Mouse (Mus musculus): Measurements from ENCODE around the gene Sdc3. TPM values are rescaled to one million over a fixed set of nuclear protein-coding genes. Genes with fewer than 3 reads are reported as not detected.

The Sdc3 gene
- total RNA-seq, 2 experiments from 2014 or later, result 27.5 to 38.6 TPM

DNA sequence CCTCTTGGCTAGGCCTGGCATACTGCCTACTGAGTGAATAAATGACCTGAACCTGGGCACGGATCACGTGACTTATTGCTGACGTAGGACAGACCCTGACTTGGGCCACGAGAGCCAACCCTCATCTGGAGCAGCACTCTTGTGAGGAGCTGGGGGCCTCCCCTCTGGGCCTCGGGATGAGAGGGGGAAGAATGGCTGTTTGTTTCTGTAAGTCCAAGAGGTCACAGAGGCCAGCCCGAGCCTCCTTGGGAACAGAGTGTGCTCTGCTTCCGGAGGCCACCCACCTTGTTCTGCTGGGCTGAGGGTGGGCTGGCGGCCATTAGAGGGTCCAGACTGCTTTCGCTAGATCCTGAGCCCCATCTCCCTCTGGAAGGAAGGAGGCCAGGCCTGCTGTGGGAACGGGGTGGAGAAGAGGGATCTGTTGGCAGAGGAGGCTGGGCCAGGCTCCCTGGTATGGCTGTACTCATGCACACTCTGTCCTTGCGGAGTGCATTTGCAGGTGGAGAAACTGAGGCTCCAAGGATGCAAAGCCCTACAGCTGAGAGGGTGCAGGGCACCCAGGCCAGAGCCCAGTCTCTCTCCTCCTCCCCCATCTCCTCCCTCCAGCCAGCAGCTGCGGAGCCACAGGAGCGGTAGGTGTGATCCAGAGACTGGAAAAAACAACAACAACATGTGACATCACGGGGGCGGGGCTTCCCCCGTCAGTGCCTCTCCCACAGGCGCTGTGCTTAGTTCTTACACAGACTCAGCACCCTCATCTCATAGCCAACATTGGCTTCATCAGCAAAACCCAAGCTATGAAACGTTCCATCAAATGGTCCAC lies 36.7 kb downstream of the Sdc3 start:
- DNase-seq, result peak; percentile 49

- DNase-seq, result no peak
Measured at GRCm38 (mm10) chr4:130834122-130834521, 41.8 kb downstream of the Sdc3 start.

GRCm38 (mm10) chr4:130835550-130835949 lies 43.2 kb downstream of the Sdc3 start:
- no peak for DNase-seq

GRCm38 (mm10) chr4:130836281-130837061 lies 44.1 kb downstream of the Sdc3 start:
- DNase-seq, result no peak

- DNase-seq, result peak; percentile 26
Measured at GRCm38 (mm10) chr4:130838585-130838984, 46.2 kb downstream of the Sdc3 start.

GRCm38 (mm10) chr4:130841107-130841840 lies 48.9 kb downstream of the Sdc3 start:
- DNase-seq, result peak; percentile 48

GRCm38 (mm10) chr4:130848814-130849213 lies 56.5 kb downstream of the Sdc3 start:
- no peak for DNase-seq

- DNase-seq, result no peak
Measured at GRCm38 (mm10) chr4:130857661-130858060, 65.3 kb downstream of the Sdc3 start.

GRCm38 (mm10) chr4:130858880-130859279 lies 66.5 kb downstream of the Sdc3 start:
- no peak for DNase-seq

DNA sequence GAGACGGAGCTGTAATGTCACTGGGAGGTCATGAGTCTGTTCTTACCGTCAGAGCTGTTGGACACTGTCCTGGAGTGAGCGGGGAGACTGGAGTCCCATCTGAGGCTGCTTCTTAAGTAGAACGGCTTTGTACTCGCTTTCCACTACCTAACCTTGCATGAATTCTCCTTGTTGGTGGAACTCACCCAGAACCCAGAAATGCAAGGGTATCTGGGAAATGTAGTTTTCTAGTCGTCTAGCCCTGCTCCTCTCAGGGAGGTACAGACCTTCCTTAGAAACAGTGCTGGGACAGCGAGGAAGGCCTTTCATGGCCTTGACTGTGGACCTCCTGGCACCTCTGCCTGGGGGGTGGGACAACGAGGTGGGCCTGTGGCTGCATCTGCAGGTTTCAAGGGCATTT lies 67.1 kb downstream of the Sdc3 start:
- no peak for DNase-seq

DNA sequence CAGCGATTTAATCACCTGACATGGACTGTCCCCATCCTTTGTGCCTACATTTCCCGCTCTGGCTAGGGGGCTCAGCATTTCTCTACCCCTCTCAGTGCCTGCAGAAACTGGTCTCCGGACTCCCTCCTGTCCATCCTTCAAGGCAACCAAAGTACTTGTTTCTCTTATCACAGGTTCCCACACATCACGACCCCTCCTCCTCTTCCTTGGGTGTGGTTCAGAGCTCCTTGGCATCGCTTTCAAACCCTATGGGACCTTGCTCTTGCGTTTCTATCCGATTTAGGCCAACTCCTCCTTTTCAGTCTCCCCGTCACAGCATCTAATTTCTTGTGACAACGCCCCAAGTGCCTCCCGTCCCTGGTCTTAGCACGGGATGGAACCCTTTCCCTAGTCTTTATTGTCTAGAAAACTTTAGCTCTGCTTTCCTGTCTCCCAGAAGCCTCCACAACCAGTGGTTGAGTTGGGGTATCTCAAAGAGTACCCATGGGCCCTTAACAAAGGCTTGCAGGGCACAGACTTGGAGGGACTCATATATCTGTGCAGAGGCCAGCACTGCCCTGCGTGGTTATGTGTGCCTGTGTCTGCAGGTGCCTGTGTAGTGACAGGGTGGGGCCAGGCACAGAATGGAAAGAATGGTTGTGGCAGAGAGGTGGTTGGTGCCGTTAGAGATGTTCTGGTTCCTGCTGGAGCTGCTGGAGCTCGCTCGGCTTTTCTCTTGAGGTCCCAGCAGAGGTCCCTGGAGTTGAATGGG lies 68.7 kb downstream of the Sdc3 start:
- DNase-seq, result no peak

DNA sequence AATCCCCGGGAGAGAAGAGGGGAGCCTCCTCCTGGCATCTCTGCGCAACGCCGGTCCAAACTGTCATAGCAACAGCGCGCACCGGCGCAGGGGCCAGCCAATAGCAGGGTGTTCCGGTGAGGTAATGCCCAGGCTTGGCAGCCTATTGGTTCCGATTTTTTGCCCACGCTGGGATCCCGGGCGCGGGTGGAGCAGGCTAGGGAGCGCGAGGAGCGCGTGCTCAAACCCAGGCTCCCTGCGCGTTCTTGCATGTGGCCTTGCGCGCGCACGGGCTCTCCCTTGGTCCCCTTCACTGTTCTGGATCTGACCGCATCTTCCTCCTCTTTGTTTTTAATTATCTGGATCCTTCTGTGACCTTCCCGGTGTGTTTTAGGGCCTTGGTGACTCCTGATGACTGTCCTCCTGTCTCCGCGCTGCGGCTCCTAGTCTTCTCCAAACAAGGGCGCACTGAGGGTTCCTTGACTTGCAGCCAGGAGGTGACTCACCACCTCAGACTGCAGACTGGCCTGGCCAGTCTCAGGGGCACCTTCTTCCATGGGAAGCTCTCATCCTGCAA lies 69.4 kb downstream of the Sdc3 start:
- peak; percentile 55 for DNase-seq

- DNase-seq, result no peak
Measured at GRCm38 (mm10) chr4:130862538-130862937, 70.2 kb downstream of the Sdc3 start.

DNA sequence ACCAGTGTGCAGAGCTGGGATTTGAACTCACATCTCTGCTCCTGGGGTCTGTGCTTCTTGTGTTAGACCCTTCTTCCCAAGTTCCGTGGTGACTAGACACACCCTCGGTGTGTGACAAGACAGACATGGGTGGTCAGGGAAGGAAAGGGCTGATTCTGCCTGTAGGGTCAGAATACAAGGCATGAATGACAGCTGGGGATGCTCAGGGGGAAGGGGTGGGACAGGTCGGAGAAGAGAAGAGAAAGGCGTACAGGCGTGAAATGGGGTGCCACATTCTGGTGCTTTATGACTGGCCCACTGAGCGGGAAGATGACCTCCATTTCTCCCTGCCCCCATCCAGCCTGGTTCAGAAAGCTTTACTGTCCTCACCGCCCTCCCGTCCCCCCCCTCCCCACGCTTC lies 73.1 kb downstream of the Sdc3 start:
- DNase-seq, result no peak

DNA sequence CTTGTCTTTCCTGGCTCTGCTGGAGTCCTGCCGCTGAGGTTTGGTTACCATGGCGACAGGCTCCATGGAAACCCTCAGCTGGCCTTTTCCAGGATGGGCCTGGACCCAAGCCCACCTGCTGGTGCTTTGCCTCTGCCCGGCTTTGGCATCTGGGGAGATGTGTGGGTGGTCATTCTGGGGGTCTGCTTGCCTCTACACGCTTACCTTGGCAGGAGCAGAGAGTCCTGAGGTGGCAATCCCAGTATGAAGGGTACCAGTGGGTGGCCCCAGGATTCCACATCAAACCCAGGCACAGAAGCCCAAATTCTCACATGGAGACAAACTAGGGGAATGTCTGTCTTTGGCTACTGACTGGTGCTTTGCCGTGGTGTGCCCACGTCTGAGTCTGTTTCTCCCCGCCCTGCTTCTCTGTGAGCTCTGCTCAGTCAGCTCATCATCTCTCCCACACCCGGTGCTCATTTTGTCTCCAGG lies 73.6 kb downstream of the Sdc3 start:
- peak; percentile 8 for DNase-seq

GRCm38 (mm10) chr4:130867940-130868339 lies 75.6 kb downstream of the Sdc3 start:
- DNase-seq, result no peak

- no peak for DNase-seq
Measured at GRCm38 (mm10) chr4:130868803-130869202, 76.5 kb downstream of the Sdc3 start.

DNA sequence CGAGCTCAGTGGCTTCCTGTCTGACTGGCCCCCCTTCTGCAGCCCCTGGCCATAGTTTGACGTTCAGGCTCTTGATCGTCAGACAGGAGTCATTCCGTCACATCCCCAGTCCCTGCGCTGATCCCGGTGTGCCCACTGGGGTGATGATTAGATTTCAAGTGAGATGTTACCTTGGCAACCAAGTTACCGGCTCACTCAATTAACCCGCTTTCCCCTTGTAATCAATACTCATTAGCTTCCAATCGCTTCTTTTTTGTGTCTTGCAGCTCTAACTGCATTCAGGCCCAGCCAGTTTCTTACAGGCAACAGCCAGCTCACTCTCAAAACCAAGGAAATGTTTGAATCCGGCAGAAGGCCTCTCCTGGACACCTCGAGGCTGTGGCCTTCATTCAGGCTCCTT lies 80.1 kb downstream of the Sdc3 start:
- DNase-seq, result no peak

DNA sequence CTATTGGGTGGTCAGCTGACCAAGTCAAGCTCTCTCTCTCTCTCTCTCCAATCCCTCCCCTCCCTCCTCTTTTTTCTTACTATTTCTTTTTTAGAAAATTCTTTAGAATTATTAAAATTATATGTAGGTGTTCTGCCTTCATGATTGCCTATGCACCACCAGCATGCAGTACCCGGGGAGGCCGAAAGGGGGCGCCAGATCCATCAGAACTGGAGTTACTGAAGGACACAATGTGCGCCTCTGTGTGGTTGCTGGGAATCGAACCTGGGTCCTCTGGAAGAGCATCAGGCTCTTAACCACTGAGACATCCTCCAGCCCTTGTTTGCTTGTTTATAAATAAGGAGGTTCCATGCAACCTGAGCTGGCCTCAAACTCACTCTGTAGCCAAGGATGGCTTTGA lies 81.1 kb downstream of the Sdc3 start:
- no peak for DNase-seq

DNA sequence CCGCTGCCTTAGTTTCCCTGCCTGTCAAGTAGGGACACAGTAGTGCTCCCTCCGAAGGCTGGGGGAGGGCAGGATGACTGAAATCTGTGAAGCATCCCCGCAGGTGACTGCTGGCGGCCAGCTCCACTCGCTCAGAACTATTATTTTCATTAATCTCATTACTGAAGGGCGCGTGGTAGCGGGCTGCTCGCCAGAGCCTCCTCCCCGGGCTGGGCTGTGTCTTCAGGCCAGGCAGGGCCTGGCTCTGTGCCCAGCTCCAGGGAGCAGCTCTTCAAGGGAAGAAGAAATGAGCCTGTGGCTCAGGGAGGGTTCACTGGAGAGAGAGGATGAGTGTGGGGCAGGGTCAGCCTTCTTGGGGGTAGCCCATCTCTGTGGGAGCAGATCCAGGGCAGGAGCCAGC lies 82.3 kb downstream of the Sdc3 start:
- peak; percentile 80 for DNase-seq
